Comparison of ENCODE assay signal across 16 mouse cellular contexts in genomic region chr10:110305609-110306008, GRCm38 (mm10).
"Had no signal": no experiment of that assay in that cellular context is flagged by ENCODE, and none has a peak within 500 bp of the region (broad histone marks: within the 10 kb centered on the region; RNA-seq: fewer than 3 reads in every experiment).

No protein-coding gene starts in this region.

- H3K9me3 ChIP-seq: kidney, embryonic 15.5 days; limb, embryonic 13.5 days; midbrain, embryonic 10.5 days; neural tube, embryonic 13.5 days had no signal

- H3K36me3 ChIP-seq: kidney, embryonic 15.5 days; limb, embryonic 13.5 days; midbrain, embryonic 10.5 days; neural tube, embryonic 13.5 days had no signal

- H3K4me1 ChIP-seq: kidney, embryonic 15.5 days; limb, embryonic 13.5 days; midbrain, embryonic 10.5 days; neural tube, embryonic 13.5 days had no signal

- H3K4me2 ChIP-seq: kidney, embryonic 15.5 days; limb, embryonic 13.5 days; neural tube, embryonic 13.5 days had no signal

- H3K27me3 ChIP-seq: kidney, embryonic 15.5 days; limb, embryonic 13.5 days; neural tube, embryonic 13.5 days had no signal

- H3K4me3 ChIP-seq: kidney, embryonic 15.5 days; limb, embryonic 13.5 days; midbrain, embryonic 10.5 days; neural tube, embryonic 13.5 days had no signal

- ATAC-seq: lung, postnatal 0 days; midbrain, embryonic 16.5 days had no signal

- DNase-seq: kidney, postnatal 14 days; layer of hippocampus, postnatal 36 days; lung, adult 2 months; lung, postnatal 36 days; retina, postnatal 1 day; right cerebral cortex, postnatal 4 days; spleen, adult 18-20 months; thymus, adult 18-20 months; thymus, postnatal 14 days had no signal

- H3K27ac ChIP-seq: kidney, embryonic 15.5 days; limb, embryonic 13.5 days; liver, embryonic 14.5 days; midbrain, embryonic 10.5 days; neural tube, embryonic 13.5 days had no signal

- H3K9ac ChIP-seq: kidney, embryonic 15.5 days; limb, embryonic 13.5 days; liver, embryonic 14.5 days; neural tube, embryonic 13.5 days had no signal
